16 mouse cellular contexts compared by ENCODE assay signal in the genomic region with DNA sequence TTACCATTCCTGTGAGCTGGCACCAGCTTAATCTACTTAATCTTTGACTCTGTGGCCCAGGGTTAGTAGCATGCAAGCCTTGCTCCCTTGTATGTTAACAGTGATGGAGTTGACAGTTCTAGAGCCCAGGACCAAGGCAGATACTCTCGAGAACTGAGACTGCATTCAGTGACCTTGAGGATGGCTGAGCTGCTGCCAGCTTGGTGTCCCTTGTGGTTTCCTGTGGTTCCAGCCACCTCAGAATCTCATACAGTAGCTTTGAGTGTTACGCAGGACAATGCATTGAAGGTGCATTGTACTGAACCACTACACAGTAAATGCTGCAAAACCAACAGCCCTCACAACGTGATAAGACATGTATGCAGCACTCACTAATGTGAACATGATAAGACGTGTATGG.
"Had no signal": no experiment of that assay in that cellular context is flagged by ENCODE, and none has a peak within 500 bp of the region (broad histone marks: within the 10 kb centered on the region; RNA-seq: fewer than 3 reads in every experiment).

No protein-coding gene starts in this region.

- H3K36me3 ChIP-seq: kidney, embryonic 15.5 days; liver, embryonic 13.5 days; midbrain, embryonic 10.5 days; midbrain, embryonic 13.5 days; neural tube, embryonic 13.5 days had no signal

- H3K4me3 ChIP-seq: kidney, embryonic 15.5 days; left cerebral cortex, adult 2 months; liver, embryonic 13.5 days; midbrain, embryonic 10.5 days; midbrain, embryonic 13.5 days; myocyte; neural tube, embryonic 13.5 days had no signal

- H3K9me3 ChIP-seq: kidney, embryonic 15.5 days; liver, embryonic 13.5 days; midbrain, embryonic 10.5 days; midbrain, embryonic 13.5 days; neural tube, embryonic 13.5 days had no signal

- ATAC-seq: midbrain, embryonic 13.5 days; midbrain, embryonic 16.5 days had no signal

- H3K27ac ChIP-seq: kidney, embryonic 15.5 days; left cerebral cortex, adult 2 months; liver, embryonic 13.5 days; macrophage; midbrain, embryonic 10.5 days; midbrain, embryonic 13.5 days; neural tube, embryonic 13.5 days had no signal

- H3K4me2 ChIP-seq: kidney, embryonic 15.5 days; liver, embryonic 13.5 days; midbrain, embryonic 13.5 days; neural tube, embryonic 13.5 days had no signal

- H3K4me1 ChIP-seq: midbrain, embryonic 10.5 days; midbrain, embryonic 13.5 days; neural tube, embryonic 13.5 days had no signal

- DNase-seq: kidney, adult 8-10 months; kidney, postnatal 10 days; kidney, postnatal 36 days; layer of hippocampus, postnatal 36 days; liver, embryonic 13.5 days; lung, adult 2 months; thymus, adult 2 months; thymus, postnatal 25 days had no signal

- H3K27me3 ChIP-seq: kidney, embryonic 15.5 days; liver, embryonic 13.5 days; midbrain, embryonic 13.5 days; neural tube, embryonic 13.5 days had no signal

- H3K9ac ChIP-seq: kidney, embryonic 15.5 days; liver, embryonic 13.5 days; midbrain, embryonic 13.5 days; neural tube, embryonic 13.5 days had no signal
